ENCODE assay signal across 10 mouse cellular contexts in genomic region chr4:40936175-40936839, GRCm38 (mm10). TPM values are rescaled to one million over a fixed set of nuclear protein-coding genes. Genes with fewer than 3 reads are reported as not detected.
A peak's percentile ranks its signal among the peaks of the same experiment; 100 is the strongest.
DNase-seq lines count a peak whose midpoint lies in the region; ATAC-seq lines count a peak whose summit lies in the region.
"Had no signal": no experiment of that assay in that cellular context is flagged by ENCODE, and none has a peak within 500 bp of the region (broad histone marks: within the 10 kb centered on the region; RNA-seq: fewer than 3 reads in every experiment).

No protein-coding gene starts in this region.

- DNase-seq in gastrocnemius, adult 18-20 months (ENCODE audit: low spot score), result peak; percentile 21
- DNase-seq in gastrocnemius, adult 8-10 months (ENCODE audit: low spot score in 2 of 2), result no peak
- DNase-seq in adrenal gland, postnatal 14 days, result peak; percentile 77
- DNase-seq in frontal cortex, adult 2 months (ENCODE audit: extremely low spot score in 1 of 2, low spot score in 1 of 2), result peak; percentile 40 to 58
- peak; percentile 70 to 74 for DNase-seq in layer of hippocampus, postnatal 10 days (ENCODE audit: low spot score in 2 of 2)
- no peak for DNase-seq in spleen, postnatal 4 days (ENCODE audit: low spot score in 2 of 2)

- H3K27ac ChIP-seq in midbrain, embryonic 16.5 days (ENCODE audit: low read length), result no peak overlapping the region
- H3K27ac ChIP-seq: limb, embryonic 12.5 days had no signal

- WGBS in midbrain, embryonic 16.5 days, result 78% methylated on average over 9 of the region's 9 CpGs

- no peaks in the 10 kb centered on the region; the same call in 1 of the 2 replicates for H3K9me3 ChIP-seq in midbrain, embryonic 16.5 days (replicated peaks; ENCODE audit: control insufficient read depth, low read length, poor library complexity, severe bottlenecking)

- H3K4me3 ChIP-seq in midbrain, embryonic 16.5 days (ENCODE audit: low read depth, low read length), result no peak overlapping the region
- H3K4me3 ChIP-seq: limb, embryonic 12.5 days had no signal

- no peak overlapping the region for H3K4me2 ChIP-seq in midbrain, embryonic 16.5 days (ENCODE audit: low read length)
- H3K4me2 ChIP-seq: limb, embryonic 12.5 days had no signal

- H3K27me3 ChIP-seq in midbrain, embryonic 16.5 days (ENCODE audit: control insufficient read depth, insufficient read depth, low read depth, low read length), result no peaks in the 10 kb centered on the region
- H3K27me3 ChIP-seq: limb, embryonic 12.5 days had no signal

- peak; percentile 89 for ATAC-seq in midbrain, embryonic 16.5 days
- no peak for ATAC-seq in CD4-positive, CD25-positive, alpha-beta regulatory T cell, adult 4 months

- no peaks in the 10 kb centered on the region for H3K4me1 ChIP-seq in midbrain, embryonic 16.5 days (ENCODE audit: control insufficient read depth, insufficient read depth, low read length)
- H3K4me1 ChIP-seq: limb, embryonic 12.5 days had no signal

- H3K36me3 ChIP-seq in midbrain, embryonic 16.5 days (ENCODE audit: control insufficient read depth, insufficient read depth, low read length), result peaks cover 45% of the 10 kb centered on the region

- H3K9ac ChIP-seq in midbrain, embryonic 16.5 days (ENCODE audit: low read depth, low read length), result no peak overlapping the region
- H3K9ac ChIP-seq: limb, embryonic 12.5 days had no signal

RNA-seq across cellular contexts. Expression of gene Bag1, which starts 11.8 kb away (rescaled TPM):
- 100 to 1,000 TPM; 232 to 237 TPM for total RNA-seq in gastrocnemius, adult 18-20 months (2021)
- total RNA-seq in gastrocnemius, adult 8-10 months (2022), result 100 to 1,000 TPM; 229 to 241 (median 229) TPM
- 247 and 248 TPM in 2 replicates for total RNA-seq in adrenal gland, postnatal 14 days (2021)
- polyA plus RNA-seq in frontal cortex, adult 2 months (2012; rRNA removed), result 165 and 177 TPM in 2 replicates
- total RNA-seq in layer of hippocampus, postnatal 10 days (2021), result 100 to 1,000 TPM; 163 to 170 TPM
- polyA plus RNA-seq in midbrain, embryonic 16.5 days (2015; fragmentation: Nextera tagmentation; extraction: Ambion mirVana), result 166 and 181 TPM in 2 replicates
- polyA plus RNA-seq in CD4-positive, CD25-positive, alpha-beta regulatory T cell, adult 4 months (2017; shearing (Covaris generic)), result 10 to 100 TPM; 10.0 to 15.8 TPM

RNA-seq across cellular contexts. Expression of gene Chmp5, which starts 11.9 kb away (rescaled TPM):
- 10 to 100 TPM; 23.2 to 25.4 TPM for total RNA-seq in gastrocnemius, adult 18-20 months (2021)
- 10 to 100 TPM; 20.6 to 21.7 (median 21.3) TPM for total RNA-seq in gastrocnemius, adult 8-10 months (2022)
- 74.8 and 78.5 TPM in 2 replicates for total RNA-seq in adrenal gland, postnatal 14 days (2021)
- 110 and 116 TPM in 2 replicates for polyA plus RNA-seq in frontal cortex, adult 2 months (2012; rRNA removed)
- 10 to 100 TPM; 71.9 to 75.3 TPM for total RNA-seq in layer of hippocampus, postnatal 10 days (2021)
- 157 and 161 TPM in 2 replicates for polyA plus RNA-seq in midbrain, embryonic 16.5 days (2015; fragmentation: Nextera tagmentation; extraction: Ambion mirVana)
- polyA plus RNA-seq in CD4-positive, CD25-positive, alpha-beta regulatory T cell, adult 4 months (2017; shearing (Covaris generic)), result 100 to 1,000 TPM; 106 to 129 TPM

RNA-seq across cellular contexts. Expression of gene Spink4, which starts 16.5 kb away (rescaled TPM):
- not detected for total RNA-seq in gastrocnemius, adult 18-20 months (2021)
- not detected for total RNA-seq in gastrocnemius, adult 8-10 months (2022)
- 2.3 and 2.8 TPM in 2 replicates for total RNA-seq in adrenal gland, postnatal 14 days (2021)
- polyA plus RNA-seq in frontal cortex, adult 2 months (2012; rRNA removed), result not detected in 2 replicates
- total RNA-seq in layer of hippocampus, postnatal 10 days (2021), result not detected
- polyA plus RNA-seq in midbrain, embryonic 16.5 days (2015; fragmentation: Nextera tagmentation; extraction: Ambion mirVana), result not detected in 2 replicates
- polyA plus RNA-seq in CD4-positive, CD25-positive, alpha-beta regulatory T cell, adult 4 months (2017; shearing (Covaris generic)), result not detected
- polyA plus RNA-seq: limb, embryonic 12.5 days; spleen, adult 2 months had no signal

RNA-seq across cellular contexts. Expression of gene Nfx1, which starts 34.4 kb away (rescaled TPM):
- total RNA-seq in gastrocnemius, adult 18-20 months (2021), result 10 to 100 TPM; 18.8 to 19.5 TPM
- total RNA-seq in gastrocnemius, adult 8-10 months (2022), result 10 to 100 TPM; 19.9 to 22.8 (median 22.3) TPM
- total RNA-seq in adrenal gland, postnatal 14 days (2021), result 63.1 and 69.5 TPM in 2 replicates
- polyA plus RNA-seq in frontal cortex, adult 2 months (2012; rRNA removed), result 89.1 and 103 TPM in 2 replicates
- 10 to 100 TPM; 61.5 to 64.2 TPM for total RNA-seq in layer of hippocampus, postnatal 10 days (2021)
- polyA plus RNA-seq in midbrain, embryonic 16.5 days (2015; fragmentation: Nextera tagmentation; extraction: Ambion mirVana), result 115 and 120 TPM in 2 replicates
- 100 to 1,000 TPM; 123 to 176 TPM for polyA plus RNA-seq in CD4-positive, CD25-positive, alpha-beta regulatory T cell, adult 4 months (2017; shearing (Covaris generic))

Comparison
In these comparisons a context has a peak if more than half of its experiments do, and no peak if none do; other contexts are left out.
1. DNase-seq: peak in gastrocnemius, adult 18-20 months (single experiment), adrenal gland, postnatal 14 days (single experiment), frontal cortex, adult 2 months (2 of 2) and layer of hippocampus, postnatal 10 days (2 of 2); none in gastrocnemius, adult 8-10 months (0 of 2) and spleen, postnatal 4 days (0 of 2).